In genomic region chr7:143738601-143739006, GRCm38 (mm10) we compare ENCODE assay signal across 9 mouse cellular contexts. TPM values are rescaled to one million over a fixed set of nuclear protein-coding genes. Genes with fewer than 3 reads are reported as not detected.
DNase-seq lines count a peak whose midpoint lies in the region; ATAC-seq and TF ChIP-seq lines count a peak whose summit lies in the region.
"Had no signal": no experiment of that assay in that cellular context is flagged by ENCODE, and none has a peak within 500 bp of the region (broad histone marks: within the 10 kb centered on the region; RNA-seq: fewer than 3 reads in every experiment).

No protein-coding gene starts in this region.

- DNase-seq in 3T3-L1 (ENCODE audit: low read depth, low spot score) (peak; percentile 21), MN1 (ENCODE audit: low spot score) (peak; percentile 63)
- no peak for DNase-seq in limb, embryonic 11.5 days (ENCODE audit: low spot score)
- peak; percentile 53 for DNase-seq in midbrain, postnatal 0 days (ENCODE audit: low spot score)
- no peak for DNase-seq in embryo, embryonic 10.5 days (ENCODE audit: low spot score)
- no peak for DNase-seq in layer of hippocampus, adult 8-10 months (ENCODE audit: low spot score in 2 of 2)

- TF ChIP-seq CTCF in midbrain, postnatal 0 days (IDR thresholded peaks at IDR 0.05), result no peak

- H3K4me1 ChIP-seq in heart, embryonic 16.5 days (ENCODE audit: control insufficient read depth, insufficient read depth, low read length), result peaks cover 30% of the 10 kb centered on the region
- H3K4me1 ChIP-seq in limb, embryonic 11.5 days (ENCODE audit: control insufficient read depth, insufficient read depth, low read length), result peaks cover 12% of the 10 kb centered on the region
- H3K4me1 ChIP-seq in midbrain, postnatal 0 days (ENCODE audit: insufficient read depth, low read length), result peaks cover 13% of the 10 kb centered on the region

- H3K4me2 ChIP-seq in heart, embryonic 16.5 days (ENCODE audit: low read depth, low read length), result peak overlapping the region; percentile 63
- peak overlapping the region; percentile 84 for H3K4me2 ChIP-seq in limb, embryonic 11.5 days (ENCODE audit: low read depth, severe bottlenecking)
- peak overlapping the region; percentile 69 for H3K4me2 ChIP-seq in midbrain, postnatal 0 days (ENCODE audit: low read depth, low read length, poor library complexity, severe bottlenecking)

- H3K27me3 ChIP-seq in heart, embryonic 16.5 days (ENCODE audit: control insufficient read depth, insufficient read depth, low read length), result 0 out of 2 replicates have a peak, but pooled peaks cover 2% of the 10 kb centered on the region
- no peaks in the 10 kb centered on the region for H3K27me3 ChIP-seq in limb, embryonic 11.5 days (ENCODE audit: control insufficient read depth, insufficient read depth, low read length)
- no peaks in the 10 kb centered on the region for H3K27me3 ChIP-seq in midbrain, postnatal 0 days (ENCODE audit: insufficient read depth, low read length)

- peak overlapping the region; percentile 89 for H3K27ac ChIP-seq in heart, embryonic 16.5 days (ENCODE audit: low read length)
- no peak overlapping the region for H3K27ac ChIP-seq in limb, embryonic 11.5 days (replicated peaks; ENCODE audit: low read depth, low read length)
- H3K27ac ChIP-seq in midbrain, postnatal 0 days (ENCODE audit: low read depth, low read length), result peak overlapping the region; percentile 48

- ATAC-seq in heart, embryonic 16.5 days (replicated peaks; ENCODE audit: extremely low read depth, insufficient read depth, low FRiP score), result peak; percentile 59
- no peak for ATAC-seq in limb, embryonic 11.5 days (ENCODE audit: insufficient number of reproducible peaks, low FRiP score, low TSS enrichment, low read depth)
- no peak for ATAC-seq in midbrain, postnatal 0 days (ENCODE audit: low FRiP score)
- ATAC-seq in inflammation-experienced regulatory T-cells, adult 6 months, result no peak

- H3K9me3 ChIP-seq in heart, embryonic 16.5 days (replicated peaks; ENCODE audit: control insufficient read depth, low read length), result no peaks in the 10 kb centered on the region
- H3K9me3 ChIP-seq in limb, embryonic 11.5 days (ENCODE audit: control insufficient read depth, low read length), result no peaks in the 10 kb centered on the region
- no peaks in the 10 kb centered on the region for H3K9me3 ChIP-seq in midbrain, postnatal 0 days (ENCODE audit: low read length)

- peak overlapping the region; percentile 79 for H3K4me3 ChIP-seq in heart, embryonic 16.5 days (ENCODE audit: low read length)
- H3K4me3 ChIP-seq in limb, embryonic 11.5 days (ENCODE audit: low read depth, low read length), result no peak overlapping the region
- peak overlapping the region; percentile 47 for H3K4me3 ChIP-seq in midbrain, postnatal 0 days (ENCODE audit: low read depth, low read length)

- peak overlapping the region; percentile 94 for H3K9ac ChIP-seq in heart, embryonic 16.5 days (ENCODE audit: low read length)
- H3K9ac ChIP-seq in limb, embryonic 11.5 days (ENCODE audit: low read length), result no peak overlapping the region
- H3K9ac ChIP-seq in midbrain, postnatal 0 days (replicated peaks; ENCODE audit: low read length, poor library complexity, severe bottlenecking), result peak overlapping the region; percentile 70

- 7% methylated on average over 5 of the region's 5 CpGs for WGBS in heart, embryonic 16.5 days
- 45% methylated on average over 5 of the region's 5 CpGs for WGBS in limb, embryonic 11.5 days
- WGBS in midbrain, postnatal 0 days, result 13% methylated on average over 5 of the region's 5 CpGs

- H3K36me3 ChIP-seq in heart, embryonic 16.5 days (ENCODE audit: control insufficient read depth, insufficient read depth), result no peaks in the 10 kb centered on the region
- no peaks in the 10 kb centered on the region for H3K36me3 ChIP-seq in limb, embryonic 11.5 days (ENCODE audit: control insufficient read depth, insufficient read depth, low read length)
- H3K36me3 ChIP-seq in midbrain, postnatal 0 days (ENCODE audit: insufficient read depth, low read length), result no peaks in the 10 kb centered on the region; the same call in 1 of the 2 replicates

RNA-seq across cellular contexts. Expression of gene Osbpl5, which starts 18.2 kb away (rescaled TPM):
- 35.8 and 39.5 TPM in 2 replicates for polyA plus RNA-seq in heart, embryonic 16.5 days (2015; fragmentation: Nextera tagmentation; extraction: Ambion mirVana)
- polyA plus RNA-seq in limb, embryonic 11.5 days (2014; fragmentation: Nextera tagmentation; extraction: Ambion mirVana), result 17.2 and 17.9 TPM in 2 replicates
- total RNA-seq in midbrain, postnatal 0 days (2014; rRNA removed), result 47.7 and 52.6 TPM in 2 replicates
- polyA plus RNA-seq in midbrain, postnatal 0 days (2015; fragmentation: Nextera tagmentation; extraction: Ambion mirVana), result 26.7 and 30.2 TPM in 2 replicates
- total RNA-seq in layer of hippocampus, adult 8-10 months (2022), result 10 to 100 TPM; 20.0 to 24.8 (median 22.7) TPM
- polyA plus RNA-seq in inflammation-experienced regulatory T-cells, adult 6 months (2017; shearing (Covaris generic)), result 10 to 100 TPM; 19.0 to 34.0 (median 31.8) TPM

RNA-seq across cellular contexts. Expression of gene Mrgprg, which starts 28.2 kb away (rescaled TPM):
- polyA plus RNA-seq in heart, embryonic 16.5 days (2015; fragmentation: Nextera tagmentation; extraction: Ambion mirVana), result not detected in 2 replicates
- not detected in 2 replicates for polyA plus RNA-seq in limb, embryonic 11.5 days (2014; fragmentation: Nextera tagmentation; extraction: Ambion mirVana)
- total RNA-seq in midbrain, postnatal 0 days (2014; rRNA removed), result 0.14 and 0.27 TPM in 2 replicates
- not detected in 2 replicates for polyA plus RNA-seq in midbrain, postnatal 0 days (2015; fragmentation: Nextera tagmentation; extraction: Ambion mirVana)
- total RNA-seq in layer of hippocampus, adult 8-10 months (2022), result not detected
- not detected for polyA plus RNA-seq in inflammation-experienced regulatory T-cells, adult 6 months (2017; shearing (Covaris generic))
- total RNA-seq: left cerebral cortex, adult 8-10 months had no signal

RNA-seq across cellular contexts. Expression of gene Mrgpre, which starts 45.7 kb away (rescaled TPM):
- 1.7 and 2.2 TPM in 2 replicates for polyA plus RNA-seq in heart, embryonic 16.5 days (2015; fragmentation: Nextera tagmentation; extraction: Ambion mirVana)
- 2.0 and 2.2 TPM in 2 replicates for polyA plus RNA-seq in limb, embryonic 11.5 days (2014; fragmentation: Nextera tagmentation; extraction: Ambion mirVana)
- total RNA-seq in midbrain, postnatal 0 days (2014; rRNA removed), result 8.0 and 10.1 TPM in 2 replicates
- polyA plus RNA-seq in midbrain, postnatal 0 days (2015; fragmentation: Nextera tagmentation; extraction: Ambion mirVana), result 11.6 and 12.4 TPM in 2 replicates
- 1 to 10 TPM; 5.2 to 7.3 (median 6.9) TPM for total RNA-seq in layer of hippocampus, adult 8-10 months (2022)
- 1 to 10 TPM; 3.9 to 6.4 (median 4.2) TPM for polyA plus RNA-seq in inflammation-experienced regulatory T-cells, adult 6 months (2017; shearing (Covaris generic))

RNA-seq across cellular contexts. Expression of gene Tnfrsf23, which starts 52.9 kb away (rescaled TPM):
- 1.3 and 1.5 TPM in 2 replicates for polyA plus RNA-seq in heart, embryonic 16.5 days (2015; fragmentation: Nextera tagmentation; extraction: Ambion mirVana)
- polyA plus RNA-seq in limb, embryonic 11.5 days (2014; fragmentation: Nextera tagmentation; extraction: Ambion mirVana), result 0.09 and 0.58 TPM in 2 replicates
- 1.2 and 1.6 TPM in 2 replicates for total RNA-seq in midbrain, postnatal 0 days (2014; rRNA removed)
- polyA plus RNA-seq in midbrain, postnatal 0 days (2015; fragmentation: Nextera tagmentation; extraction: Ambion mirVana), result 0.93 and 1.7 TPM in 2 replicates
- 1 to 10 TPM; 1.3 to 2.7 (median 2.0) TPM for total RNA-seq in layer of hippocampus, adult 8-10 months (2022)
- polyA plus RNA-seq in inflammation-experienced regulatory T-cells, adult 6 months (2017; shearing (Covaris generic)), result 1 to 10 TPM; 3.3 to 5.0 (median 4.4) TPM

Comparison
In these comparisons a context has a peak if more than half of its experiments do, and no peak if none do; other contexts are left out.
1. DNase-seq: peak in 3T3-L1 (single experiment), MN1 (single experiment) and midbrain, postnatal 0 days (single experiment); none in limb, embryonic 11.5 days (single experiment), embryo, embryonic 10.5 days (single experiment) and layer of hippocampus, adult 8-10 months (0 of 2).
2. Peak in every context shown above with its lines, with median percentiles within 50 percentile points of each other: H3K4me2 ChIP-seq.